Mouse (Mus musculus) adrenal gland (tissue): ENCODE measurements around the gene Rpl37.

ENCODE experiments used
- intact Hi-C: fragments of 180-260 bp; cut with DNase I; formaldehyde crosslinking; loops from one replicate; pipeline ENCODE4 v1.15.1; 2025

The Rpl37 gene

DNA sequence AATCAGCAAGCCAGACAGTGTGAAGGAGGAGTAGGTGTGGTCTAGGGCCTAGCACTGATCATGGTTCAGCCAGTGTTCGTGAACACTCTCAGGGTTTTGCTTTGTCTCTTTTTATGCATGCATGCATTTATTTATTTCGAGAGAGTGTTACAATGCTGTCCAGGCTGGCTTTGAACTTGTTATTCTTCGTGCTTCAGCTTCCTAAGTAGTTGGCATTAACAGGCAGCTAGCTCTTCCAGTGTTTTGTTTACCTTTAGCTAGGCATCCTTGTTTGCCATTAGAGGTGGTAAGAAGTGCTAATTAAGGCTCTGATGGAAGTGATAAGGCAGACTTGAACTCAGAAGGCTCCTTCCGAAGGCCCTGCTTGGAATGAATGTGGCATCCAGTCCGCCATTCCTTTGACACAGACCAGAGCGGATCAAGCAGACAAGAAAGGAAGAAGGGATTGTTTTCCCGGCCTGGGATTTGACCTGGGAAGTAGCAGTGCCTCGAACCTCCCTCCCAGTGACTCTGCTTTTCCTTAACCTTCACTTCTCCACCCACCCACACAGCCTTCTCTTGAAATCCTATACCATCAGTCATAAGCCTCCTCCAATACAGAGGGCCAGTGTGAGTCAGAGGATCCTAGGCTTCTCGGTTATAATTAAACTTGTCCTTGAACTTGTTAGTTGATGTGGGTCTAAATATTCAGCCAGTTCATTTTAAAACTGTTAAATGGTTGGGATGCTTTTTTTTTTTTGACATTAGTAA is 28.9 kb downstream of the Rpl37 start:
- intact Hi-C loops, result loop anchor here (5.0 kb wide), 1 partner anchor 37 kb away; no protein-coding TSS in a partner anchor

DNA sequence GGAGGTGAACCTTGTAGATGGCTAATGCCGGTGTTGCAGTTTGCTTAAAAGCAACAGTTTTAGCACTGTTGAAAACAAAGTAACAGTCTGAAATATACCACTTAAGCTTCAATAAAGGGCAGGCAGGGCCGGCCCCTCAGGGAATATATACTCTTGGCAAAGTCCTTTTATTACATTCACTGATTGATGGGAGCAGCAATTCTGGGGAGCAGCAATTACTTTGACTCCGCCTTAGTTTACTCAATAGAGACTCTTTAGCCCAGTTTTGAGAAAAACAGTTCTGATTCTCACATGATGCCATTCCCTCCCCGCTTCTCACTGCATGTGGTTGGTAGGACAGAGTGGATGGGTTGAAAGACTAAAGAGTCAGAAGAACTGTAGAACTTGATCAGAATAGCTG is 32.7 kb downstream of the Rpl37 start:
- intact Hi-C loops, result loop anchor here (5.0 kb wide), 1 partner anchor 33 kb away; no protein-coding TSS in a partner anchor

DNA sequence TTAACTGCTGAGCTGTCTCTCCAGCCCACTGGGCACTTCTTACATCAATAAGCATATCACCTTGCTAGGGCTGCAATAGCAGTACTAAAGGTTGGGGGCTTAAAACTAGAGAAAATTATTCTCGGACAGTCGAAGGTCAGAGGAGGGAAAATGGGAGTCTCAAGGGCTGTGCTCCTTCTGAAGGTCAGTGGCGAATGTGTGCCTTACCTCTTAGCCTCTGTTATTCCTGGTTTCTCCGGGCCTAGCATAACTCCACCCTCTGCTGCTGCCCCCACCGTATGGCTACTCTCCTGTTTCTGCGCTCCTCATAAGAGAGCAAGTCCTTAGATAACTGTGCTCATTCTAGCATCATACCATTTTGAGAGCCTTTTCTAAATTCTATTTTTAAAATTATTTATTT is 35.7 kb downstream of the Rpl37 start:
- intact Hi-C loops, result no loop called here

DNA sequence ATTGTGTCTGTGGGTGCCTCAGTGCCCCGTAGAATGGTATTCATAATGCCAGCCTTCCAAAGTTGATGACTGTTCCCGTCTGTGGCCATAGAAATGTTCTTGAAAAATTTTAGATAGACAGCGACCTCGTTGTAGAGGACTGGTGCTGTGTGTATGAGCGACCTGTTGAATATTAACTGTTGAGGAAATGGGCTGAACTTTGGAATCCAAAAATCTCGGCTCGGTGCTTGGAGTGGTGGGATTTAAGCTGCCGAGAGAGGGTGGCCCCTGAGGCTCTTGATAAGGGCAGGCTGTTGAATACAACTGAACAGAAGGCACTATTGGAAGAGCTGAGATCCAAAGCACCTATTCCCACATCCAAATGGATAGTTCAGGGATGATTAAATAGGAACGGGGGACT is 38.2 kb downstream of the Rpl37 start:
- intact Hi-C loops, result no loop called here

DNA sequence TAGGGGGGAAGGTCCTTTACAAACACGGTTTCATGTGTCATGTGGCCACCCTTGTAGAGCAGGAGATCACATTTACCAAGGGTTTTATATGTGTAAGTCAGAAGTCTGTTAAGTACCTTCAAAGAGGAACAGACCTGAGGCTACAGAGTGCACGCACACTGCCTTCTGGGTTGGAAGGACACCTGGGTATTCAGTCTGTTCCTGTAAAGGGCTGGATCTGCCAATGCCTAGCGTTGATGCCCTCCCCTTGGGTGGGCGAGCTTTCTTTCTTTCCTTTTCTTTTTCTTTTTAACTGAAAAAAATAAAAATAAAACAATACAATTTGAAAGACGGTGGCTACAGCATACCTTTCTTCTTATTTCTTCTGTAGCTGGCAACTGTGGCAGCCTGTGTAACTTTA is 38.6 kb downstream of the Rpl37 start:
- intact Hi-C loops, result no loop called here

DNA sequence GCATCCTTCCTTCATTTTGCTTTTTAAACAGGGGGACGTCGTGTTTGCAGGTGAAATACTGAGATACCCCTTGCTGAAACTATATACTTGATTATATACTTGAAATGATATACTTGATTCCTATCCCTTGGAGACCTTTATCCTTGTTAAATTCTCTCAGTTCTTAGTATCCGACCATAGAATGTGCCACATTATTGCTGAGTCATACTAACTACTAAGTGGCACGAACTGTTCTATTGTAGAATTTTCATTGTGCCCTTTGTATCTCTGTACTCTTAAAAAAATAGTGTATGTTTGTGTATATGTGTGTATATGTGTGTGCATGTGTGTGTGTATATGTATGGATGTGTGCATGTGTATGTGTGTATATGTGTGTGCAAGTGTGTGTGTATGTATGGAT is 39.9 kb downstream of the Rpl37 start:
- intact Hi-C loops, result no loop called here

DNA sequence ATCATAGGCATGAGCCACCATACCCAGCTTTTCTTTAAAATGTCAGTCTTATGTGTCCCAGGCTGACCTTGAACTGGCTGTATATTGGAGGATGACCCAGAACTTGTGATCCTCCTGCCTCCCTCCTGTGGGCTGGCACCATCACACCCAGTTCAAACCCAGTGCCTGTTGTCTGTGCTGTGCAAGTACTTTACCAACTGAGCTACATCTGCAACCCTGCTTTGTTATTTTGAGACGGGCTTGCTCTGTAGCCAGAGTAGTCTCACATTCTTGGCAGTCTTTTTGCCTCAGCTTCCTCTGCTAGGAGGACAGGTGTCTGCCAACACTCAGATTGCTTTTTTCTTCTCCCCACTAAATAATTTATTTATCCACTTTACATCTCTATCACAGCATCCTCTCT is 40.9 kb downstream of the Rpl37 start:
- intact Hi-C loops, result no loop called here

GRCm38 (mm10) chr15:5158827-5159226 is 42.4 kb downstream of the Rpl37 start:
- intact Hi-C loops, result no loop called here

GRCm38 (mm10) chr15:5165121-5165773 is 48.8 kb downstream of the Rpl37 start:
- intact Hi-C loops, result no loop called here
